Mouse (Mus musculus) bone marrow macrophage, adult 2 months (primary cell): ENCODE data around the gene 1110051M20Rik. TPM values are rescaled to one million over a fixed set of nuclear protein-coding genes. Genes with fewer than 3 reads are reported as not detected.

Source experiments
- H3K27ac ChIP-seq: 2 replicates; pipeline ENCODE4 v1.5.1; 2012; ENCODE audit warnings: low read depth, low read length; ENCODE audit not compliant: insufficient read depth
- H3K4me1 ChIP-seq: 2 replicates; pipeline ENCODE4 v1.6.1; 2012; ENCODE audit warnings: low read length; ENCODE audit not compliant: control insufficient read depth, insufficient read depth
- H3K4me3 ChIP-seq: 2 replicates; pipeline ENCODE4 v1.5.1; 2012; ENCODE audit warnings: mild to moderate bottlenecking, low read length, moderate library complexity; ENCODE audit not compliant: insufficient read depth
- CTCF ChIP-seq: IDR thresholded peaks from 2 replicates; pipeline ENCODE4 v1.5.1; 2012; ENCODE audit warnings: low read depth, mild to moderate bottlenecking, low read length, moderate library complexity
- POLR2A ChIP-seq: IDR thresholded peaks from 2 replicates; pipeline ENCODE4 v1.6.1; 2012; ENCODE audit warnings: mild to moderate bottlenecking, low read depth, low read length, borderline replicate concordance
- polyA plus RNA-seq: library from polyadenylated mRNA; stranded (reverse); fragments of >200 nt; gene quantifications from 2 replicates; pipeline ENCODE4 v1.2.4, GENCODE M21; 2012; ENCODE audit not compliant: missing spikeins, insufficient read depth, insufficient read length

Gene 1110051M20Rik
- polyA plus RNA-seq, 1 experiment, result 14.2 TPM

GRCm38 (mm10) chr2:91458252-91458672 is 13.8 kb upstream of the 1110051M20Rik start:
- H3K4me1 ChIP-seq, result peaks cover 5% of the 10 kb centered on the region; the same call in 1 of the 2 replicates
- H3K4me3 ChIP-seq, result peak overlapping the region; percentile 67
- TF ChIP-seq CTCF (no peak), POLR2A (no peak)
- H3K27ac ChIP-seq, result no peak overlapping the region

DNA sequence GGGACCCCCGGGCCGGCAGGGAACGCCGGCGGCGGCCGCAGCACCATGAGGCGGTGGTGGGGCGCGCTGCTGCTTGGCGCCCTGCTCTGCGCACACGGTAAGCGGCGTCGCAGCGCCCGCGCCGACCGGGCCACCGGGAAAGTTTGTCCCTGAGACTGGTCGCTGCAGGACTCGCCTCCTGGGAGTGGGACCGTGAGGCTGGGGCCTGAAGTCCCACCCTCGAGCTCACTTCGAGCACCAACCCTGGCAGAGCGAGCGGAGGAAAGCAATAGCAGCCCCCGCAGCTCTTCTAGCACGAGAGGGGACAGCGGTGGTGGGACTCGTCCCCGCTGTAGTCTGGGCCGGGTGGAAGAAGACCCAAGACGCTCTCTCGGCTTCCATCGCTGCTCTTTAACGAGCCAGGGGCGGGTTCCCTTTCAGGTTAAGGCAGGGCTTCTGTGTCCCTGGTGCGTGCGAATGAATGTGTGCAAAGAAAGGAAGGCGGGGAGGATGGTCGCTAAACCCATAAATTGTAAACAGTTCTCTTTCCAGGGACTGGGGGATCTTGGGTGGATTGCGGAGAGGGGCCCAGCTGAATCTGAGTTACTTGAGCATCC is 13.2 kb upstream of the 1110051M20Rik start:
- no peak overlapping the region for H3K27ac ChIP-seq
- H3K4me3 ChIP-seq, result peak overlapping the region; percentile 67
- TF ChIP-seq CTCF (no peak), POLR2A (no peak)
- H3K4me1 ChIP-seq, result peaks cover 9% of the 10 kb centered on the region

DNA sequence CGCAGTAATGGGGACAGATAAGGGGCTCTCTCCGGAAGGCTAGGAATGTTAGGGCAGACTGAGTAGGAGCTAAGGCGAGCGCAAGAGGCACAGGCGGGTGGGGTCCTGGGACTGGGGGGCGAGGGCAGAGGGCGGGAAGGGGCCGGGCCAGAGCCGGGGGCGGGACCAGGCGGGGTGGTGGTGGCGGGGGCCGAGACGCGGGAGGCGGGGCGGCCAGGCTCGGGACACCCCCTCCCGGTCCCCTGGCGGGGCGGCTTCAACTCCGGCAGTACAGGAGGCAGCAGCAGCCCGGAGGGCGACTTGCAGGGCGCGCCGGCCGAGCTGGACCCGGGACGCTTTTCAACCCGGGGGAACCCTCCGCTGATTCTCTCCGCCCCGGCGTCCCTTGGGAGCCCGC is 12.8 kb upstream of the 1110051M20Rik start, which contains the start of gene Lrp4:
Lrp4 (plus strand) TSS at position 253 of the 397 bp plus-strand sequence.
- Histone ChIP-seq H3K27ac (no peak within 1 kb of the TSS), H3K4me3 (peak within 1 kb of the TSS; percentile 67), H3K4me1 (peaks cover 9% of the 10 kb centered on the region)
- TF ChIP-seq POLR2A (no peak), CTCF (no peak)

DNA sequence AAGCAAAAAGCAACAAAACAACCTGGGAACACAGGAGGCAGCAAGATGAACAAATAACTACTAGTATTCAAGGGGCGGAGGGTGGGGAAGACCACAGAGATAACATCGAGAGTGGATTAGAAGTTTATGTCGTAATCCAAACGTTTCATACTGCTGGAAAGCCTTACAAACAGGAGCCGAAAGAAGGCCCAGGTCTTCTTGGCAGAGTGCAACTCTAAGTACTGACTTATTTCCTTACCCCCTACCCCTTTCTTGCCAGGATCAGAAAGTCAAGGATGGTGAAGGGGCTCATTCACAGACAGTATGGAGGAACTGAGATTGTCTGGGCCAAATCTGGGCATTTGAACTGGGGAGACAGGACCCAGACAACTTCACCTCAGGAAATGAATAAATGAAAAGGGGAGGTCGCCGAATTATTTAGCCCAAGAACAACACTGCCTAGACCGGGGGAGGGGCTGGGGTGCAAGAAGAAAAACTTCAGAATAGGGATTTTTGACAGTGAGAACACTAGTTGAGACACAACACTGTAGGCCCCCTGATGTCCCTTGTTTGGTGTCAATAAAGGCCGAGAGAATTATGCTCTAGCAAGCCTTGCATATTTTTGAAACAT is 12.1 kb upstream of the 1110051M20Rik start:
- Histone ChIP-seq H3K4me3 (no peak overlapping the region), H3K4me1 (peaks cover 9% of the 10 kb centered on the region), H3K27ac (no peak overlapping the region)
- TF ChIP-seq POLR2A (no peak), CTCF (no peak)

DNA sequence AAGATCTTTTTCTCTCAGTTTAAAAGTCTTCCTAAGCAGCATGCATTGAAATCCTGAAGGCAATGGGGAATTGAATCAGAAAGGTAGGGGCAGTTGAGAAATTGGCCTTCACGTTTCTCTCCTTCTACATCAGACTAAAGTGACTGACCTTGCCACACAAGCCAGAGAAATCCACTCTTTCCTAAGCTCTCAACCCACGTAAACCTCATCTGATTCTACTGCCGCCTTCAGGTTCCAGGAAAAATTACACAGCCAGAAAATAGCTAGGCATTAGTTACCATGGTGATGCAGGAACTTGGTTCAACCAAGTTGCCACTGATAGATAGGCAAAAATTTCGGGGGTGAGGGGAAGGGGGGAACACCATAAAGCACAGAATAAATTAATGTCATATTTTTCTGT is 11.3 kb upstream of the 1110051M20Rik start:
- TF ChIP-seq POLR2A, result no peak
- TF ChIP-seq CTCF, result no peak
- no peak overlapping the region for H3K4me3 ChIP-seq
- H3K27ac ChIP-seq, result no peak overlapping the region
- H3K4me1 ChIP-seq, result peaks cover 9% of the 10 kb centered on the region

DNA sequence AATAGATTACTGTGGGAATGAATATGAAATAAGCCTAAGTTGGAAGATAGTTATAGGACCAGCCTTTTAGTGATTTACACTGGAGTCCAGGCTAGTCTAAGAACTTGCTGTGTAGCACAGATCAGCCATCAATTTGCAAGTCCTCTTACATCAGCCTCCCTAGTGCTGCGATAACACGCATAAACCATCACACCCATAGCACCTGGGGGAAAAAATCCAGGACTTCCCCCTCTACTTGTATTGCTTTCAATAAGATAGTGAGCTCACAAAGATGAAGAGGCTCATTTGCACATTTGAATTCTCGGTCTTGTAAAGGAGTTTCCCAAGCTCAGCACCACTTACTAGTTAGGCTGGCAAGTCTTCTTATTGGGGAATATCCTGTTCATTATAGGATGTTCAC is 9.9 kb upstream of the 1110051M20Rik start:
- Histone ChIP-seq H3K4me1 (peaks cover 9% of the 10 kb centered on the region), H3K27ac (no peak overlapping the region), H3K4me3 (no peak overlapping the region)
- no peak for TF ChIP-seq CTCF
- TF ChIP-seq POLR2A, result no peak

DNA sequence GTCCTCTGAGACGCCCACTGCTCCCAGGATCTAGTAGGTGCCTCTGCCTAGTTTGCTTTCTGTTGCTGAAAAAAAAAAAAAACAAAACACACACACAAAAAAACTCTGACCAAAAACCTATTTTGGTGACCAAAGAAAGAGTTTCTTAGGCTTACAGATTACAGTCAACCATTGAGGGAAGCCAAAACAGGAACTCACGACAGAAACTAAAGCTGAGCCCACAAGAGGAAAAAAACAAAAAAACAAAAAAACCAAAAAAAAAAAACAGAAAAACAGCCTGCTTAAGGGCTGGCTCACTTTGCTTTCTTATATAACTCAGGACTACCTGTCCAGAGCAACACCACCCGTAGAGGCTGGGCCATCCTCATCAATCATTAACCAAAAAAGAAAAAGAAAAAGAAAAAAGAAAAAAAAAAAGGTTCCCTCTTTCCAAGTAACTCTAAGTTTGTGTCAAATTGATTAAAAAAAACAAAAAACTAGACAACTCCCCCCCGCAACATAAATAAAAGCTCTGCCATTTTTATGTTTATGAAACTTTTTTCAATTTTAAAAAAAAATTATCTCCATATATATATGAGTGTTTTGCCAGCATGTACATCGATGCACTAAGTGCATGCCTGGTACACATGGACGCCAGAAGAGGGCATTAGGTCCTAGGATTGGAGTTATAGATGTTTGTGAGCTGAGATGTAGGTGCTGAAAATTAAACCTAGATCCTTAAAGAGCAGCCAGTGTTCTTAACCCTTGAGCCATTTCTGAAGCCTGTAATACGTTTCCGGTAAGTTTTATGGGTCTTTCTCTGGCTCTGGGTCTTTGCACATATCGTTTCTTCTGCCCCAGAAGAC is 8.9 kb upstream of the 1110051M20Rik start:
- no peak for TF ChIP-seq CTCF
- TF ChIP-seq POLR2A, result no peak
- Histone ChIP-seq H3K27ac (no peak overlapping the region), H3K4me1 (peaks cover 4% of the 10 kb centered on the region), H3K4me3 (no peak overlapping the region)

DNA sequence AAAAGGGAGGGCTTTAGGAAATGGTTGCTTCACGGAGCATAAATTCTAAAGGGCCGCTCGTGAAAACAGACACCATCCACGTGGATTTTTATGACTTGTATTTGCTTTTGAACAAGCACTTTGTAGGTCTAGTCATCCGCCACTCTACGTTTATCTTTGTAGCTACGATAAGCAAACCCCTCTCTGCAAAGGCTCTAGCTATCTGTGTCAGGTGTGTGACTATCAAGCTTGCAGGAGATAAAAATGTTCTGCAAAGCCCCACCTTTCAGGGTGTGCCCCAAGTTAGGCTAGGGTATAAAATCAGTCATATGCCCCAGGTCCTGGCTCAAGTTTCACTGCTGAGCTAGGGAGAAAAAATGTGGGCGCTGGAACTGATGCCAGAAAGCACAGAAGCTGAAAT is 8.2 kb upstream of the 1110051M20Rik start:
- TF ChIP-seq POLR2A (no peak), CTCF (no peak)
- H3K4me3 ChIP-seq, result no peak overlapping the region

GRCm38 (mm10) chr2:91450316-91450715 is 5.8 kb upstream of the 1110051M20Rik start:
- H3K27ac ChIP-seq, result no peak overlapping the region
- no peak for TF ChIP-seq POLR2A
- TF ChIP-seq CTCF, result no peak
- H3K4me1 ChIP-seq, result peaks cover 4% of the 10 kb centered on the region
- H3K4me3 ChIP-seq, result no peak overlapping the region

More for the DNA sequence above, 8.2 kb upstream of the 1110051M20Rik start:
- H3K27ac ChIP-seq, result no peak overlapping the region
- H3K4me1 ChIP-seq, result peaks cover 4% of the 10 kb centered on the region
